Mouse (Mus musculus) MN1 (cell line): Measurements from ENCODE around the gene Cers5.
"Not testable (repeated sequence)": the region's sequence is repeated elsewhere in the genome, so short reads cannot be mapped to it uniquely, and the experiment has no call there.

Experiments used
- DNase-seq: peaks from one replicate; pipeline ENCODE4 v3.0.0-alpha.2; 2016; ENCODE audit warnings: low spot score

Gene Cers5

DNA sequence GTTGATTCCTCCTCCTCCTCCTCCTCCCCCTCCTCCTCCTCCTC, at the start of gene Cers5:
Gene Cers5, minus strand, starts transcription at position 5 of the 44 bp plus-strand sequence.
- DNase-seq: not testable (repeated sequence)

GRCm38 (mm10) chr15:99819621-99820279, 47.1 kb upstream of the Cers5 start:
- peak; percentile 60 for DNase-seq

- DNase-seq: no peak
Observed at GRCm38 (mm10) chr15:99819109-99819440, 46.4 kb upstream of the Cers5 start.

DNA sequence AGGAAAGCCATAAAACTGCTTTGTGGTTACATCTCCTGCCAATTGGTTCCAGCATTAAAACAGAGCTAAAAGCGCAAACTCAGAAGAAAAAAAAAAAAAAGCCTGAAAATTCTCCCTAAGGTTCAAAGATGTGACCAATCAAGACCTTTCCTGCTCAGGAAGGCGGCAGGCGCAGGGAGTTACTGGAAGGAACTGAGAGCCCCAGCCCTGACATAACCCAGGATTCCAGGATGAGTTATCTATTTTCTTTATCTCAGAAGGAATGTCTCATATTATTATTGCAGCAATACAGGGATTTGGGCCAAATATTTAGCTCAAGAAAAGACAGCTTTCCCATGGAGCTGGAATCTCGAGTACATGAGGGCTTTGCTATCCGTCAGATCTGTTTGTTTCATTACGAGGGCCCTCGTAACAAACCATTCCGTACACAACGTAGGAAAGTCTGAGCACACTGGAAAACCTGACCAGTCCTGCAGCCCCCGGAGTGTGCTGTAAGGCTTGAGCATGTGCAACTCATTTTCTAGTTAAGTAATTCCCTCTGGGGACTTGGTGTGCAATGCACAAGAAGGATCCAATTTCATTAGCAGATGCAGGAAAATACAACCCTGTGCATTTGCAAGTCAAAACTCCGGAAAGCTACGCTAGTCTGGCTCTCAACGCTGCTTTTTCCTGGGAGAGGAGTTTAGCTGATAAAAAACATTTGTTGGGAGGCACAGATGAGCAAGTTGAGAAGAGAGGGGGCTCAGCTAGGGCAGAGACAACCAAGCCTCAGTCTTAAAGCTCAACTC, 45.8 kb upstream of the Cers5 start:
- DNase-seq: peak; percentile 91

GRCm38 (mm10) chr15:99817343-99818235, 44.9 kb upstream of the Cers5 start:
- peak; percentile 44 for DNase-seq

- DNase-seq: no peak
Observed at GRCm38 (mm10) chr15:99815999-99816398, 43.3 kb upstream of the Cers5 start.

DNA sequence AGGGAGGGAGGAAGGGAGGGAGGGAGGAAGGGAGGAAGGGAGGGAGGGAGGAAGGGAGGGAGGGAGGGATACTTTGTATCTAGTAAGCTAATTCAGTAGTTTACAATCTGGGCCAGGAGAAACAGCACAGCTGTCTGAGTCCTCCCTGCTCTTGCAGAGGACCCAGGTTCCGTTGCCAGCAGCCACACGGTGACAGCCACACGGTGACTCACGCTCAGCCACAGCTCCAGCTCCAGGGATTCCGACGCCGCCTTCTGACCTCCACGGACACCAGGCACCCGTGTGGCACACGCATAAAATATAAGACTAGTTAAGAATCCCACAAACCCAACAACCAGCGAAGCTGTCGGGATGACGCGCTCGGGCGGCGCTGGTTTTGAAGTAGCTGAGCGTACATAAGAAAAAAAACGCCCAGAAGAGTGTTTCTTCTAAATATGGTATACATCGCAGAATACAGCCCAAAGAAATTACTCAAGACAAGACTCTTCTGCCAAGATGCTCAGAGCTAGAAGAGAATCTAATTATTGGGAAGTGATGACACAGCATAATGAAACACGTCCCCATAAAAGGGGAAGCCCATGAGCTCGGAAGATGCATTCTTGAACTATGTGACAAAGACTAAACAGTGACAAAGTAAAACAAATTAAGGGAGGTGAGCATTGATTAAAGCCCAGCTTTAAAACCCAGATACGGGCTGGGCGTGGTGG, 42.0 kb upstream of the Cers5 start:
- DNase-seq: peak; percentile 77

GRCm38 (mm10) chr15:99813639-99814038, 41.0 kb upstream of the Cers5 start:
- no peak for DNase-seq

GRCm38 (mm10) chr15:99812097-99812496, 39.4 kb upstream of the Cers5 start:
- no peak for DNase-seq

GRCm38 (mm10) chr15:99807776-99808735, 35.4 kb upstream of the Cers5 start:
- DNase-seq: peak; percentile 61

DNA sequence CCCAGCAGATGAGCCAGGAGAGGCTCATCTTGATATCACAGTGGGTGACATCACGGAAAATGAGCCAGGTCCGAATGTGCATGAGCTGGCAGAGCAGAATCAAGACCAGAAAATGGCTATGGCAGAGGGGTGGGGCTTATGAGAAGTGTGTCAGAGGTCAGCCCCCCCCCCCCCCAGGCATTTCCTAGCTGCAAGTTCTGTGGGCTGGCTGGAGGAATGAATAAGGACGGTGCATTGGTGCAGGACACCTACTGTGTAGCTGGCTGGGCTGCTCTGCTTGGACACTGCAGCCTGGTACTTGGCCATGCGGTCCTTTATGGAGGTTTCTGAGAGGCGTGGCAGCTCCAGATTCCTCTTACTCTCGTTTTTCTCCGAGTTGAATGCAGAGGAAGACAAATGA, 33.5 kb upstream of the Cers5 start:
- peak; percentile 42 for DNase-seq

DNA sequence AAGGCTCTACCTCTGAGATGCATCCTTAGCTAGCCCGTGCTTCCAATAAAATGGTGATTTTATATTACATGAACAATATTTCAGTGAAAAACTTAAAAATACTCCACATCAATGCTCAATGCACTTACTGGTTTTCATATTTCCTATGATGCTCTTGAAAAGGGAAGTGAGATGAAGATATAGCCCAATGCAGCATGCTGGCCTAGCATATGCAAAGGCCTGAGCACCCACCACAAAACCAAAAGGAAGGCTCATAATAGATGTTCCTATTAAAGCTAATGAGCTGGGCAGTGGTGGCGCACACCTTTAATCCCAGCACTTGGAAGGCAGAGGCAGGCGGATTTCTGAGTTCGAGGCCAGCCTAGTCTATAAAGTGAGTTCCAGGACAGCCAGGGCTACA, 33.0 kb upstream of the Cers5 start:
- DNase-seq: no peak

DNA sequence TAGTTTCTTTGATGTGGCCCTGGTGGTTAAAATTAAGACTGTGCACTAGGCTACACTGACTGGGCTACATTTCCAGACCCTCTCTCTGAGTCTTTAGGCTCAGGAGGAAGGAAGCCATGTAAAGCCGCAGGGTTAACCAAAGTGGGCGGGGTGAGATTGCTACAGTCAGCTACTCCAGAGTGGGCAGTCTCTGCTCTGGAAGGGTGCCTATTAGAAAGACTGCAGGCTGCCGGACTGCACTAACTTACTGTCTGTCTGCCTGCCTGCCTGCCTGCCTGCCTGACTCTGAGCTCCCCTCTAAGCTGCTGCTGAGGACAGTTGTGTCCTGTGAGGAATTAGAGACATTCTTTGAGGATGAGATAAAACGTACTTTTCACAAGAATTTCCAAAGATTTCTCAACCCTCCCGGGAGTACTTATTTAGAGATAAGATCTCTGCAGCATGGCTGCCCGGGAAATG, 30.5 kb upstream of the Cers5 start:
- peak; percentile 85 for DNase-seq

DNA sequence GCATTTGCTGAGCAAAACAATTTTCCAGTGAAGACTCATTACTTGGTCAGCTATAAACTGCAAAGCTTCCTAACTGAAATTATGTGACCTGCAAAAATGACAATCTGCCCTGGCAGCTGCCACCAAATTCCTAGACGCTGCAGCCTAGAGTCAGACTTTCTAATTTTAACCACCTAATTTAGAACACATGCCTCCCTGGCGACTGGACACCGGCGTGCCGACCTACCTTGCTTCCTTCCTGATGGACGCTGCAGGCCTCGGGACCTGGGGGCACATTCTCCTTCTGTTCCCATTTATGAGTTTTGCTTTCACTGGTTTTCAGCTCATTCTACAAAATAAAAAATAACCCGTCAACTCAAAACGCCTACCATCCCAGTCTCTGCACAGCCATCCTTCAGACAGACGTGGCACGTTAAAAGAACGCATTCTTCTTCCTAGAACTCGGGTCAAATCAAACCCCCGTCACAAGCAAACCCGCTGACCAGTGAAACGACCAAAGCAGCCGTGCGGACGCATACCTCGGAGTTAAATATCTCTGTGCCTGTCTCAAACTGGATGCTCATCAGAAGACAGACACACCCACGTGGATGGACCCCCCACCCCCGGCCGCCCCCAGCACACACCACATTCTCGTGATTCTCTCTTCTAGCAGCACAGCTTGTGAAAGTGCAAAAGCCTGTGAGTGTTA, 29.3 kb upstream of the Cers5 start:
- no peak for DNase-seq

DNA sequence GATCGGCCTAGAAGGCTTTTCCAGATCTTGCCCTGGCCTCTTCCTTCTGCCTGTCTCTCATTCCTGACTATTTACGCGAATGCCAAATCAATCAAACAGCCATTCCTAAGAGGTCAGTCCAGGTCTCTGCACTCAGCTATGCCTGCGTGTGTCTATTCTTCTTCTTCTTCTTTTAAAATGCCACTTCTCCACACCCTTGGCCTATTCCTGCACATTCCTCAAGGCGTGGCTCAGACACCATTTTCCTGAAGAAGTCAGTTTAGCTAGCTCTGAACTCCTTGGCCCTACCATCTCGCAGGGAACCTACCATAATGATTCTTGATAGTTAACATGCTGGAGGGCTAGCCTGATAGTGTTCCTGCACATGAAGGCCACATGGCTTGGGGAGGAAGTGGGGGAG, 27.0 kb upstream of the Cers5 start:
- no peak for DNase-seq

DNA sequence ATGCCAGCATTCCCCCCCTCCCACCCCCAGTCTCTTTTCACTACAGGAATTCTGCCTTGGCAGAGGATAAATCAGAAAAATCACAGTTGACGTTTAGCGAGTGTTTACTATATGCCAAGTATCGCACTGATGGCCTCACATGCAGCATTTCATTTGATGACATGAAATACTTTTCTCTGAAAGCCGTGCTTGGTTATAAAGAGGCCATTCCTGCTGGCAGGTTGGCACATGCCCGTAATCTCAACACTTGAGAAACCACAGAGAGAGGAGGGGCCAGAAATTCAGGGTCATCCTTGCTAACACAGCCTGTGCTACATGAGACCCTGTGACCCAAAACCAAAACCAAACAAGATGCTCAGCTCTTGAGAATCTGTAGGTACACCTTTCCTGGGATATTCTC, 25.2 kb upstream of the Cers5 start:
- no peak for DNase-seq

DNA sequence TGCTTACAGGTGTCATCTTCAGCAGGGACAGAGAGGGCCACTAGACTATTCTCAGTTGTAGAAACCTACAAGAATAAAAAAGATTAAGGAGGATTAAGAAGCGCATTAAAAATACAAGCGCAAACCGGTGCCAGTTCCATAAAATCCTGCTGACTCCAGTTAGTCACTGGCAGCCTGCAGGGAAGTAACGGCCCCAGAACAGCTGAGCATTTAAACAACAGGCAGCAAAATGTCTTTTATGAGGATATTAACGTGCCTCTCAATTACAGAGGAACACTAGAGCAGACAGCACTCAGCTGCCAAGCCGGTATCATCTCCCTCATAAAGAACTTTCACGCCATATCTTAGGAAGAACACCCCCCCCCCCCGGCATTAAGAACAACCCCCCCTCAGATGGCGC, 24.1 kb upstream of the Cers5 start:
- DNase-seq: no peak

GRCm38 (mm10) chr15:99796066-99796465, 23.4 kb upstream of the Cers5 start:
- no peak for DNase-seq

DNA sequence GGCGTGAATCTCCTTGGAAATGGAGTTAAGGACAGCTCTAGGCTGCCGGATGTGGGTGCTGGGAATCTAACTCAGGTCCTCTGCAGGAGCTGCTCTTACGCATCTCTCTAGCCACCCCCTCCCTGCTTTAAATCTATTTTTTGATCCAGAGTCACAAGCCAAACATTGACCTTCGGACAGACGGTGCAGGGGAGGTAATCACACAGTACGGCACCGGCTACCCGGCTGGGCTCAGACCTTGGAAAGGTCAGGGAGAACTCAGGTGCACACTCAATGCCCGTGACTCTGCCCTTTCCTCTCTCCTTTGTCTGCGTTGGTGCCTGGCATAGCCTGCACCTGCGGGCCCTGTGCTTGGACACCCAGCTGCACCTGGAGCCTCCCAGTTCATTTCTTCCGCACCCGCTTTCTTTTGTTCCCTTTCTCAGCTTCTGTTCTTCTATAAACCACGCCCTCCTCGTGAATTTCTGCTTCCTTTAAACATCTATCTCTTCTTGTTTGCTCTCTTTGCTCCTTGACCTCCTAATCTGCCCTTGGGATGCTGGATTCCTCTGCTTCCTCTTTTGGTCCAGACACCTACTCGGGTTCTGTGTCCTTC, 19.6 kb upstream of the Cers5 start:
- no peak for DNase-seq

- no peak for DNase-seq
Observed at GRCm38 (mm10) chr15:99791003-99791402, 18.3 kb upstream of the Cers5 start.

GRCm38 (mm10) chr15:99790464-99790863, 17.8 kb upstream of the Cers5 start:
- DNase-seq: no peak
